Mouse (Mus musculus) megakaryocyte, embryonic 14.5 days (primary cell): ENCODE results near the gene Simc1.

Source experiments
- FLI1 ChIP-seq: IDR thresholded peaks from 2 replicates; pipeline ENCODE4 v1.6.1; 2012; ENCODE audit warnings: low read length, inconsistent platforms, mixed read lengths
- GATA1 ChIP-seq: IDR thresholded peaks from 3 replicates; pipeline ENCODE4 v1.6.1; 2012; ENCODE audit warnings: mixed read lengths, low read length, inconsistent platforms, borderline replicate concordance

- TF ChIP-seq GATA1 (no peak), FLI1 (no peak)
Measured at GRCm38 (mm10) chr13:54565594-54566345, 62.2 kb downstream of the Simc1 start.
